Mouse (Mus musculus) liver, postnatal 0 days (tissue): ENCODE data around the gene Cep170. TPM values are rescaled to one million over a fixed set of nuclear protein-coding genes. Genes with fewer than 3 reads are reported as not detected.

Source experiments
- ATAC-seq: fragments of 200-750 bp; cut with Nextera tagmentation; 2 replicates; pipeline ENCODE4 v1.8.0; 2017; ENCODE audit warnings: mild to moderate bottlenecking, moderate library complexity
- DNase-seq: peaks from one replicate; pipeline ENCODE4 v3.0.0-alpha.2; 2016
- H3K27ac ChIP-seq: fragments of 300-500 bp; sonication (generic); 2 replicates; pipeline ENCODE4 v1.5.1; 2014; ENCODE audit warnings: antibody characterized with exemption, moderate library complexity, mild to moderate bottlenecking, low read depth
- H3K27me3 ChIP-seq: fragments of 300-500 bp; sonication (generic); 2 replicates; pipeline ENCODE4 v1.6.1; 2014; ENCODE audit warnings: low read length, control low read depth, mixed read lengths; ENCODE audit not compliant: insufficient read depth
- H3K36me3 ChIP-seq: fragments of 300-500 bp; sonication (generic); replicated peaks from 2 replicates; pipeline ENCODE4 v1.6.1; 2014; ENCODE audit warnings: mild to moderate bottlenecking, control low read depth, low read length, moderate library complexity, mixed read lengths; ENCODE audit not compliant: insufficient read depth
- H3K4me1 ChIP-seq: fragments of 300-500 bp; sonication (generic); 2 replicates; pipeline ENCODE4 v1.6.1; 2014; ENCODE audit warnings: antibody characterized with exemption, mild to moderate bottlenecking, control low read depth; ENCODE audit not compliant: insufficient read depth
- H3K4me2 ChIP-seq: fragments of 300-500 bp; sonication (generic); 2 replicates; pipeline ENCODE4 v1.6.1; 2014; ENCODE audit warnings: low read depth, mild to moderate bottlenecking, low read length, moderate library complexity, mixed read lengths
- H3K4me3 ChIP-seq: fragments of 300-500 bp; sonication (generic); 2 replicates; pipeline ENCODE4 v1.5.1; 2014; ENCODE audit warnings: low read depth, low read length
- H3K9ac ChIP-seq: fragments of 300-500 bp; sonication (generic); replicated peaks from 2 replicates; pipeline ENCODE4 v1.6.1; 2014; ENCODE audit warnings: mild to moderate bottlenecking, moderate library complexity
- H3K9me3 ChIP-seq: fragments of 300-500 bp; sonication (generic); 2 replicates; pipeline ENCODE4 v1.6.1; 2016; ENCODE audit warnings: mild to moderate bottlenecking, control low read depth, low read length, mixed read lengths
- CTCF ChIP-seq: sonication (generic); IDR thresholded peaks from 2 replicates; pipeline ENCODE4 v1.5.1; 2016; ENCODE audit warnings: antibody characterized with exemption, low read depth
- EP300 ChIP-seq: IDR thresholded peaks from 2 replicates; pipeline ENCODE4 v1.6.1; 2016; ENCODE audit warnings: antibody characterized with exemption, low read depth, mild to moderate bottlenecking
- WGBS: fragments of 180-500 bp; shearing (Covaris S2); extraction: QIAGEN DNeasy Blood & Tissue Kit; methylation state at CpG from one replicate; pipeline ENCODE4 v1.1.7; 2014; ENCODE audit not compliant: insufficient replicate concordance; 5-methylcytosine and 5-hydroxymethylcytosine counted together
- polyA plus RNA-seq: library from polyadenylated mRNA; unstranded; fragments of >200 nt; fragmentation: Nextera tagmentation; extraction: Ambion mirVana; gene quantifications from 2 replicates; pipeline ENCODE4 v1.2.1, GENCODE M21; 2015

Gene Cep170
- polyA plus RNA-seq, 1 experiment from 2014 or later = 4.4 TPM

DNA sequence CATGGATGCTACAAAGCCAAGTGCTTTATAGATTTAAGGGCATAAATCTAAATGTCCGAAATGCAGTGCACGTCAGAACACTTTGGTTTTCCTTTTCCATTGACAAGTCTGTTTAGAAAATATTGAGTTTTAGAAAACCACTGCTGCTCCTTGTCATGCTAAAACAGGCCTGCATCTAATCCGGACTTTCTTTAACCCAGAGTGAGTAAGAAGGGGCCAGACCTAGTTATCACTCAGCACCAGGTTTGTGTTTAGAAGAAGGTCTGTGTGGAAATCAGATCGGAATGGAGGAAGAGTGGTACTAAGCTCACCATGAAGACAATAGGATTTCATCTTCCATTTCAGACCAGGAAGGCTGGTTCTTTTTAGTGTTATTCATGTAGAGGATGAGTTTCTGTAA lies 9.1 kb upstream of the Cep170 start:
- no peak overlapping the region for H3K27ac ChIP-seq
- TF ChIP-seq CTCF (no peak), EP300 (peak; percentile 69)
- H3K27me3 ChIP-seq = no peaks in the 10 kb centered on the region
- DNase-seq (no peak), ATAC-seq (no peak)
- no peak overlapping the region for H3K4me2 ChIP-seq
- no peak overlapping the region for H3K4me3 ChIP-seq
- WGBS = 48% methylated on average over 4 of the region's 4 CpGs
- no peak overlapping the region for H3K9ac ChIP-seq
- peaks cover 41% of the 10 kb centered on the region for H3K4me1 ChIP-seq
- no peaks in the 10 kb centered on the region for H3K36me3 ChIP-seq
- no peaks in the 10 kb centered on the region for H3K9me3 ChIP-seq

DNA sequence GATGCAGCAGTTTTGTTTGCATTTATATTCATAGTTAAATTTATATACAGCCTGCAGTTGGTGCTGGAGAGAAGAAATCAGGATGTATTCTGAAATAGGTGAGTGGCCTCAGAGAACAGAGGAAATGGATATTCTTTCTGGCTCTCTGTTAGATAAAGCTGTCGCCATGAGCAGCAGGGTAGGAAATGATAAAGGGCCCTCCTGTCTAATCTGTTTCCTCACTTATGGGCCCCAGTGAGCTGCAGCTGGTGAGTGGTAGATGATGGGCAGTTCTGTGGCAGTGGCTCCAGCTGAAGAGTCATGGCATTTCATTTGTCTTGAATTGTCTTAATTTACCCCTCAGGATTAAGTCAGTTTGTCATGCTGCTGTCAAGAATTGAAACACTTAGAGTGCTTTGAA lies 8.1 kb upstream of the Cep170 start:
- Histone ChIP-seq H3K36me3 (no peaks in the 10 kb centered on the region), H3K27ac (no peak overlapping the region), H3K4me3 (no peak overlapping the region), H3K9ac (no peak overlapping the region), H3K4me2 (no peak overlapping the region), H3K9me3 (no peaks in the 10 kb centered on the region), H3K4me1 (peaks cover 38% of the 10 kb centered on the region), H3K27me3 (no peaks in the 10 kb centered on the region)
- no peak for DNase-seq
- WGBS = 24% methylated on average over 1 of the region's 1 CpGs
- TF ChIP-seq CTCF (no peak), EP300 (peak; percentile 87)
- ATAC-seq = peak; percentile 27; the same call in 1 of the 2 replicates

GRCm38 (mm10) chr1:176818763-176819162 lies 4.9 kb upstream of the Cep170 start:
- Histone ChIP-seq H3K4me1 (peaks cover 30% of the 10 kb centered on the region), H3K9ac (no peak overlapping the region), H3K4me2 (peak overlapping the region; percentile 36), H3K27ac (peak overlapping the region; percentile 76), H3K9me3 (no peaks in the 10 kb centered on the region), H3K27me3 (no peaks in the 10 kb centered on the region), H3K4me3 (no peak overlapping the region), H3K36me3 (no peaks in the 10 kb centered on the region)
- WGBS = 37% methylated on average over 6 of the region's 6 CpGs
- DNase-seq (peak; percentile 53), ATAC-seq (peak; percentile 8; the same call in 1 of the 2 replicates)
- no peak for TF ChIP-seq EP300
- no peak for TF ChIP-seq CTCF

DNA sequence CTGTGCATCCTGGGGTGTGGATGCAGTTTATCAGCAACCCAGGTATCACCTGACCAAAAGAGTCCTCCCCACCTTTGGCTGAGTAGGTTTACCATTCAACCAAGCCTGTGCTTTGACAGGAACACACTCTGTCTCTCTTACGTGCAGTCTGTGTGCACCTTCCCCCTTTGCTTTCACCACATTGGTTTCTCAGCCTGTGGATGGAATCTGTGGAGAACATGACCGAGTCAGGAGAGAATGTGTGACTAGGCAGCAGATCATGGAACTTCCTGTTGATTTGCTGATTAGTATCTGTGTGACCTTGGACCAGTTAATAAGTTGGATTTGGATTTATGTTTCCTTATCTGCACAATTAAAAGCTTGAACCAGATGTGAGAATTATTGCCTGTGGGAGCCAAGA lies 4.3 kb upstream of the Cep170 start:
- Histone ChIP-seq H3K27me3 (no peaks in the 10 kb centered on the region), H3K36me3 (no peaks in the 10 kb centered on the region), H3K4me1 (peaks cover 26% of the 10 kb centered on the region), H3K27ac (peak overlapping the region; percentile 76), H3K9ac (no peak overlapping the region), H3K9me3 (no peaks in the 10 kb centered on the region), H3K4me3 (no peak overlapping the region), H3K4me2 (no peak overlapping the region; the same call in 1 of the 2 replicates)
- ATAC-seq (no peak), DNase-seq (no peak)
- WGBS = 34% methylated on average over 2 of the region's 2 CpGs
- TF ChIP-seq EP300 = no peak
- no peak for TF ChIP-seq CTCF

GRCm38 (mm10) chr1:176816728-176817127 lies 2.9 kb upstream of the Cep170 start:
- TF ChIP-seq CTCF = no peak
- TF ChIP-seq EP300 = no peak
- H3K27ac ChIP-seq = no peak overlapping the region
- no peak for ATAC-seq

DNA sequence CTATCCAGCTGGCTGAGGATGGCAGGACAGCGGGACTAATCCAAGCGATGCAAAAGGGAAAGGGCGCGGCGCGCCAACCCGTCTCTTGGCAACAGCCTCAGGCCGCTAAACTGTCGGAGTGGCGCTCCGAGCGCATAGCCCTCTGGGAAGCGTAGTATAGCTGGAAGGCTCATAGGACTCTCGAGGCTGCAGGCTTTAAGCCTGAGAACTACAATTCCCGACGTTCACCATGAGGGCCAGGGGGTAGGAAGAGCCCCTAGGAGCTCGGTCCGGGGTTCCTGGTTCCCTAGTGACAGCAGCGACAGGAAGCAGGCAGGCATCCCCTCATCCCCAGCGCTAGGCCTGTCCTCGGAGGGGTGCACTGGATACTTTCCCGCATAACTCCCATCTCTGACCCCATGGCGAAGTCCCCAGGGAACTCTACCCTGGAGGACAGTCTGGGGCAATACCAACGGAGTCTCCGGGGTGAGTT lies 760 bp upstream of the Cep170 start, which contains the start of gene Sdccag8:
Gene Sdccag8 (plus strand): TSS at position 70 of the 472 bp plus-strand sequence.
- H3K4me2 ChIP-seq = peak within 1 kb of the TSS; percentile 89
- WGBS = 0% methylated on average over 25 of the region's 25 CpGs
- H3K4me1 ChIP-seq = peaks cover 28% of the 10 kb centered on the region
- no peaks in the 10 kb centered on the region for H3K9me3 ChIP-seq
- H3K27me3 ChIP-seq = no peaks in the 10 kb centered on the region
- no peaks in the 10 kb centered on the region for H3K36me3 ChIP-seq
- peak; percentile 92 for DNase-seq
- TF ChIP-seq CTCF = no peak
- no peak for TF ChIP-seq EP300
- ATAC-seq = peak; percentile 89
- peak within 1 kb of the TSS; percentile 93 for H3K9ac ChIP-seq
- H3K27ac ChIP-seq = peak within 1 kb of the TSS; percentile 94
- peak within 1 kb of the TSS; percentile 97 for H3K4me3 ChIP-seq

More at GRCm38 (mm10) chr1:176816728-176817127, 2.9 kb upstream of the Cep170 start:
- Histone ChIP-seq H3K27me3 (no peaks in the 10 kb centered on the region), H3K9ac (no peak overlapping the region), H3K4me2 (no peak overlapping the region), H3K36me3 (no peaks in the 10 kb centered on the region), H3K4me3 (no peak overlapping the region), H3K4me1 (peaks cover 28% of the 10 kb centered on the region), H3K9me3 (no peaks in the 10 kb centered on the region)
- whole genome bisulfite sequencing = 48% methylated on average over 4 of the region's 4 CpGs
- no peak for DNase-seq
